Mouse (Mus musculus) E14TG2a.4 (cell line): ENCODE data around the gene Thada.

Experiments used
- CTCF ChIP-seq: conservative IDR thresholded peaks from 2 replicates; pipeline ENCODE4 v1.5.1; 2014; ENCODE audit warnings: low read length
- POU5F1 ChIP-seq: IDR thresholded peaks from 2 replicates; pipeline ENCODE4 v1.6.1; 2014; ENCODE audit warnings: low read length, borderline replicate concordance

DNA sequence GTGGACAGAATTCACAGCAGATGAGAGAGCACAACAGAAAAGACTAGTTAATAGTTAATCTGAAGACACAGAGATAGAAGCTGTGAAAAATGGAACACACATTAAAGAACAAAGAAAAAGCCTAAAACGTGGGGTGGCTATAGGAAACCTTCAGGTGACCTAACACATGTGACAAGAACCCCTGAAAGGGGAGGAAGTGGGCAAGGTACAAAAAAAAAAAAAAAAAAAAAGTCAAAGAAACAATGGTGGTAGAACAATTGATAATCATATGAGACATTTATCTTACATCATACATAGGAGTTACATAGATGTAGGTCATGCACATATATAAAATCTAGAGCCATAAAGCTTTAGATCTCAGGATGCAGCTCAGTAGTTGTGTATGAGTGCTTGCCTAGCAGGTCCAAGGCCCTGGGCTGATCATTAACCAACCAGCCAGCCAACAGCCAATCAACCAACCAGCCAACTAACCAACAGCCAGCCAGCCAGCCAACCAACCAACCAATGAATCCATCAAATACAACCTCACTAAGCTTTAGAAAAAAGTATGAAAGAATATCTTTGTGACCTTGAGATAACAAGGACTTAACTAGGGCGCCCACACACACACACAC is 226.2 kb downstream of the Thada start:
- no peak for TF ChIP-seq CTCF
- no peak for TF ChIP-seq POU5F1
